Mouse (Mus musculus) cerebellum, adult 2 months (tissue): ENCODE measurements at regions not wholly inside any gene's neighbourhood (a gene's known extent, or its start where the extent isn't known, plus 50 kb on each side); places are given as distances from the start of the nearest gene placed in this dataset.

Source experiments
- CTCF ChIP-seq: fragments of 200-500 bp; IDR thresholded peaks from 2 replicates; pipeline ENCODE4 v1.5.1; 2011; ENCODE audit warnings: low read depth, mild to moderate bottlenecking, control low read depth, low read length, moderate library complexity, borderline replicate concordance; ENCODE audit not compliant: insufficient read depth
- POLR2A ChIP-seq: fragments of 200-500 bp; IDR thresholded peaks from 2 replicates; pipeline ENCODE4 v1.6.1; 2011; ENCODE audit warnings: low read length, control low read depth, borderline replicate concordance; ENCODE audit not compliant: insufficient read depth

GRCm38 (mm10) chr8:96586129-96586528, 697.8 kb upstream of the Got2 start:
- TF ChIP-seq CTCF (no peak), POLR2A (no peak)
